Mouse (Mus musculus) layer of hippocampus, adult 9-10 months (tissue): ENCODE results near the gene Bcas3.

Experiments used
- DNase-seq: peaks from one replicate; pipeline ENCODE4 v3.0.0; 2022; ENCODE audit warnings: low spot score

The Bcas3 gene

GRCm38 (mm10) chr11:85843347-85843692 lies 490.4 kb downstream of the Bcas3 start:
- DNase-seq = no peak

- peak; percentile 57 for DNase-seq
These were observed 491.4 kb downstream of the Bcas3 start for GRCm38 (mm10) chr11:85844144-85844965.

GRCm38 (mm10) chr11:85844971-85845370 lies 492.0 kb downstream of the Bcas3 start:
- no peak for DNase-seq

GRCm38 (mm10) chr11:85845921-85846320 lies 493.0 kb downstream of the Bcas3 start:
- DNase-seq = no peak

GRCm38 (mm10) chr11:85846509-85846908 lies 493.5 kb downstream of the Bcas3 start:
- no peak for DNase-seq

GRCm38 (mm10) chr11:85849037-85849436 lies 496.1 kb downstream of the Bcas3 start:
- peak; percentile 40 for DNase-seq

GRCm38 (mm10) chr11:85850233-85850632 lies 497.3 kb downstream of the Bcas3 start, which contains the start of gene Gm11444:
Gene Gm11444, minus strand, starts transcription at chr11:85850333.
- no peak for DNase-seq

- DNase-seq = no peak
These were observed 497.8 kb downstream of the Bcas3 start for GRCm38 (mm10) chr11:85850758-85851157.

- no peak for DNase-seq
These were observed 505.2 kb downstream of the Bcas3 start for GRCm38 (mm10) chr11:85857997-85858698.

GRCm38 (mm10) chr11:85864363-85864762 lies 511.4 kb downstream of the Bcas3 start:
- DNase-seq = no peak
